Mouse (Mus musculus) small intestine, adult 2 months (tissue): ENCODE measurements around the gene Xkrx.

Experiments
- CTCF ChIP-seq: fragments of 200-500 bp; IDR thresholded peaks from 2 replicates; pipeline ENCODE4 v1.5.1; 2012; ENCODE audit warnings: low read depth, mild to moderate bottlenecking, control low read depth, inconsistent platforms, low read length, moderate library complexity, mixed read lengths; ENCODE audit not compliant: insufficient replicate concordance, insufficient read length; ENCODE audit errors: extremely low read depth
- POLR2A ChIP-seq: fragments of 200-500 bp; IDR thresholded peaks from 2 replicates; pipeline ENCODE4 v1.6.1; 2012; ENCODE audit warnings: low read depth, mild to moderate bottlenecking, control low read depth, inconsistent platforms, low read length, moderate library complexity

DNA sequence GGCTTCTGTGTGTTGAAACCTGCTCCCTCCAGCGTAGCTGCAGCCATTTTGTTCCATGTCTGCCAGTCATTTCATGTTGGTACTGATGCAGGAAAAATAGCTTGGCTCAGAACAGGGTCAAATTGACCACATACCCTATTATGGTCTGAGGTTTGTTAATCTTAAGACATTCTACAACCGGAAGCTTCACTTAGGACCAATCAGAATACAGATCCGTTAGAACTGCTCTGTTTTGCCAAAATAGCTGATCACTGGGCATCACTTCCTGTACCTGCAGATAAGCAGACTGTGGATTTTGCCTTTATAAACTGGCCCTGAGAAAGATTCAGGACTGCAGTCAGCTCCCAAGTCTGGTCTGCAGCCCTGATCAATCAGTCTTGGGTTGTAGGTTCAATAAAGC lies 33.3 kb downstream of the Xkrx start:
- TF ChIP-seq CTCF, result no peak
- no peak for TF ChIP-seq POLR2A
